Mouse (Mus musculus): ENCODE measurements around the gene Oscp1.

The Oscp1 gene

DNA sequence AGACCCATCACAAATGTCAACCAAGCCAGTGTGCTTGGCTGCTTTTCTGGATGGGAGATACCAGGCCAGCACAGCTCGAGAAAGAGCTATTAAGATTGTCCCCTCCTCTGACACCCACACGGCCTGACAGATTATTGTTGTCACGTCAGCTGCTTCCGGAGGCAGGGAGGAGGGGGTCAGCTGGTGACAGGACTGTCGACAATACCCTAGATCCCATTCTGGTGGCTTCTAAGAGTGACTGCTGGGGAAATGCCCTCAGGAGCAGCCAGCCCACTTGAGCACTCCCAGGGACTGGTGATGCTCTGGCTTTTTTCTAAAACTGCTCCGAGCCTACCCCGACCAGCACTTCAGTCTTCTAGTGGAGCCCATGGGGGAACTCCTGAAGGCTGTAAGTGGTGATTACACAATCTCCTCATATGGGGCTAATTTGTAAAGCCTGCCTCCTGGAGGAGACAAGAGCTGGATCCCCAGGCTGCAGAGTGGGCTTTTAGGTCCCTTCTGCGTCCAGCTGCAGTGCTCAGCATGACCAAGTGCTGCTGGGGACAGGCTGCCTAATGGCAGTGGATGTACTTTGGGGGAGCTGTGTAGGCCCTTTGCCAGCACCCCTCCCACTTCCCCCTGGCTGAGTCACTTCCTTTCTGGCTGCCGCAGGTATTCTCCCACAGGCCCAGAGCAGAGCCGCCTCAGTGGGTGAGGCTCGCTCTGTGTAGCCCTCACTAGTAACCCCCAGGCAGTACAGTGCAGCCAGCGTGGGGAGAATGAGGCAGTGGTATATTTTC is 52.2 kb downstream of the Oscp1 start:
- peak; percentile 64 for DNase-seq (ENCODE audit: low spot score)

DNA sequence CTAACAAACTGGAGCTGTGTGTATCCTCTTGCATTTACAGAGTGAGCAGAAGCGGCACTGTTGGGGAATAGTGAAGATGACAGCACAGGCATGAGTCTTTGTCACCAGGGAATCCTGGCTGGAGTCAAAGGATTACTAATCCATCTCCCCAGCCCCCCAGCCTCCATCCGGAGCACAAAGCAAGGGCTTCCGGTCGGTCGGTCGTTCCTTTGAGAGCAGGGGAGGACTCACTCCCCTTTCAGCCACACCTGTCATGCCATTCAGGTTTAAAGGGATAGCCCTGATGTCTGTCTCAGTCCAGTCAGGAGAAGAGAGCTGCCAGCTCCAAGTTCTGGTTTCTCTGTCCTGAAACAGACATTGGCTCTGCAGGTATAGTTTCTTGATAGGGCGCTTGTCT is 52.8 kb downstream of the Oscp1 start:
- DNase-seq (ENCODE audit: low spot score): no peak

DNA sequence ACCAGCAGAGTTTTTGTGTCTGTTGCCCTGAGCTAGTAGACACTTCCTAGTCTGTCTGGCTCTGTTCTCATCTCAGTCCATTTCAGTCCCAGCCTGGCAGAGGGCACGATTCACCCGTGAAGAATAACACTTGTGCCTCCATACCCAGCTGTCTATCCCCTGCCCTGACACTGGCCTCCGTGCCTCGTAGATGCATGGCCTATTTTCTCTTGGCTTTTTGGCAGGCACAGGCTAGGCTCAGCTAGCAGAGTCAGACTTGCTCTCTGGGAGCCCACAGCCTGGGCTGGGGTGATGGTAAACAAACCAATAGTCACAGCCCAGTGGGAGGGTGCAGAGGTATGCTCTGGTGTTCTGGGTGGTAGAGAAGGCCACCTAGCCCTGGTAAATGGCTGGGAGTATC is 54.9 kb downstream of the Oscp1 start:
- DNase-seq (ENCODE audit: low spot score): no peak

DNA sequence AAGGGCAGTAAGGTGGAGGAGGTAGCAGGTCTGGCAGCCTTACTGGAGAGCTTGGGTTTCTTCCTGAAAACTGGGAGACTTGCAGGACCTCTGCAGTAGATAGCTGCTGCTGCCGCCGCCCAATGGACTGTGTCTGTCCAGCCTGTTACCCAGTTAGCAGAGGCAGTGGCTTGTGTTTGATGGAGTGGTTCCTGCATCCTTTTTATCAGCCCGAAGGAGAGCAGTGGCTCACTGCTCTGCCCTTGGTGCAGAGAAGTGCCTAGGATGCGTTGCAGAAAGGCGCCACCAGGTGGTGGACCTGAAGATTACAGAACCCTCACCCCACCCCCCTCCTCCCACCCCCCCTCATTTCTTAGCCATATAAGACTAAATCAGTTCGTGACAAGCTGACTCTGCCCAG is 55.6 kb downstream of the Oscp1 start:
- peak; percentile 53 for DNase-seq (ENCODE audit: low spot score)

- no peak for DNase-seq (ENCODE audit: low spot score)
These were observed 57.0 kb downstream of the Oscp1 start for GRCm38 (mm10) chr4:126115411-126115810.

DNA sequence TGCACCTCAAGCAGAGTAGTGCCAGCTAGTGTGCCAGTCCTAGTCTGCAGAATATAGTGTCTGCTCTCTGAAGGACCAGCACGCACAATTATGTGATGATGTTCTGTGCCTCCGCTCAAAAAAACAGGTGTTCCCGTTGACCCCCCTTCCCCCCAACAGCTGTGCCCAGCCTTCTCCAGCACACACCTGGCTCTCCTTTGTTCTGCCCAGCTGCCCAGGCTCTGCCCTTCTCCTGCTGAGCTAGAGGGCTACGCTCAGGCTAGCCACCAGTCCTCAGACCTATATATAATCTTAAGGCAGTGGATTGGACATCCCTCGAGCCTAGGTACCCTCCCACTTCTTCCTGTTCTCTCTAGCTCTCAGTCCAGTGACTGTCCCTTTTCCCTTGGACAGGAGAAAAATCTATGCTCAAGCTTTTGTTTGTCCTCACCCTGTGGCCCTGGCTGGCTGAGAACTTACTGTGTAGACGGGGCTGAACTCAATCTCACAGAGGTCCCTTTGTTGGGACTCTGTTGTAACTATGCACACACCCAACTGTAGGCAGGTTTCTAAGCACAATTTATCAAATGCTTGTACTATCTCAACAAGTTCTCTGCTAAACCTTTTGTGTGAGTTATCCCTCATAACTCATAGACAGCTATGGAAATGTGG is 57.6 kb downstream of the Oscp1 start:
- DNase-seq (ENCODE audit: low spot score): no peak

DNA sequence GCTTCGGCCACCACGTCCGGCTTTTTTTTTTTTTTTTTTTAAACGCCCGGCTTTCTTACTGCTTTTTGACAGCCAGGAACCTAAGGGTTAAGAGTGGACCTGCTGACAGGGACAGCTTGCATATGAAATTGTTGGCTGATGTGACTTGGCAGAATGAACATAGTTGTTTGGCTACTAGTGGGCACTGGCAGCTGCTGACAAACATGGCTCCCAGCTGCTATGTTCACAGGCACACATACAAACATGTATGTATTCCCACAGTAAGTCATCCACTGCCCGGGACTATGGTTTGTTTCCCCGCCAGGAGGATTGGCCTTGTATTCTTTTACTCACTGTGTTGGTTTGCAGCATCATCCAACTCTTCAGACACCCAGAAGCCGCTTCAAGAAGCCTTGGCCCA is 58.8 kb downstream of the Oscp1 start:
- DNase-seq (ENCODE audit: low spot score): no peak

- no peak for DNase-seq (ENCODE audit: low spot score)
These were observed 60.3 kb downstream of the Oscp1 start for GRCm38 (mm10) chr4:126118651-126119050.

DNA sequence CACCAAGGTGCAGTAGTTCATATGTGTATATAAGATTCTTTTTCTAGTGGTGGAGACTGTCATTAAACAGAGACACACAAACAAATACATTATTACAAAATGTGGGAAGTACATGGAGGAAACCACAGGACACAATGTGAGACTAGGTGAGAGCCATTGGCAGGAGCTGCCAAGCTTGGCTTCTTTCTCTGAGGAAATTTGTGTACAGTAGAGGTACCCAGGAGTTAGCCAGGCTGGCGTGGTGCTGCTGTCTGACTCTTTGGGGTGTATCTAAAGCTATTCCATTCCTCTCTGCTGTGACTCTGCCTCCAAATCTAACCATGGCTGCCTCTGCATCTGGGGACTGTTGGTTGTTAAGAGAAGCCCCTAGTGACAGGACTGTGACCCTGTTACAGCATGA is 60.7 kb downstream of the Oscp1 start:
- no peak for DNase-seq (ENCODE audit: low spot score)

DNA sequence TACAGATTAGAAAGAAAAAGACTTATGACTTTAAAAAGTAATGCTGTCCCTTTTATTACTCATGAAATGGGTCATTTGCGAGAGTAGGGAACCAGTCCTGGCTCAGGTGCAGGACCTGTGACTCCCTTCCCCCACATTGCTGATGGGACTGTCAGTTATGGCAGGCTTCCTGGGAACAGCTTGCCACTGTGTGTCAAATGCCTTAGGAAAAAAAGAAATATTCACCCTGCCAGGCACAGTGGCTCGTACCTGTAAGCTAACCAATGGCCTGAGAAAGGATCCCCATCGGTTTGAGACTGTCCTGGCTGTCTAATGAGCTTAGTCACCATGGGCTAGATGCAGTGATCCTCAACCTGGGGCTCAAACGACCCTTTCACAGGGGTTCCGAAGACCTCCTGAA is 61.7 kb downstream of the Oscp1 start:
- DNase-seq (ENCODE audit: low spot score): no peak

DNA sequence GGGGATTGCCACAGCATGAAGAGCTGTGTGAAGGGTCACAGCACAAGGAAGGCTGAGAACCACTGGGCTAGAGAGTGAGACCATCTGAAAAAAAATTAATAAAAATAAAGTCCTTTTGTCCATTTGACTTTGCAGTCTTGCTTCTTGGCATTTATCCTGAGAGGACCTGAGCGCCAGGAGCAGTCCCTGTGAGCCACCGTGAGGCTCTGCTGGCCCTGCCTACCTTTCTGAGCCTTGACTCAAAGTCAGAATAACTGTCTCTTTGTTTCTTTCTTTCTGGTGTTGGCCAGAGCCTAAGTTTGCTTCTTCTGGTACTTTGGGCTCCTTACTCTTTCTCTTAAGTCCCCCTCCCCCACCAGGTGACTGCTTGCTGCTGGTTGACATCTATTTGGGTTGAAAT is 62.1 kb downstream of the Oscp1 start:
- no peak for DNase-seq (ENCODE audit: low spot score)

DNA sequence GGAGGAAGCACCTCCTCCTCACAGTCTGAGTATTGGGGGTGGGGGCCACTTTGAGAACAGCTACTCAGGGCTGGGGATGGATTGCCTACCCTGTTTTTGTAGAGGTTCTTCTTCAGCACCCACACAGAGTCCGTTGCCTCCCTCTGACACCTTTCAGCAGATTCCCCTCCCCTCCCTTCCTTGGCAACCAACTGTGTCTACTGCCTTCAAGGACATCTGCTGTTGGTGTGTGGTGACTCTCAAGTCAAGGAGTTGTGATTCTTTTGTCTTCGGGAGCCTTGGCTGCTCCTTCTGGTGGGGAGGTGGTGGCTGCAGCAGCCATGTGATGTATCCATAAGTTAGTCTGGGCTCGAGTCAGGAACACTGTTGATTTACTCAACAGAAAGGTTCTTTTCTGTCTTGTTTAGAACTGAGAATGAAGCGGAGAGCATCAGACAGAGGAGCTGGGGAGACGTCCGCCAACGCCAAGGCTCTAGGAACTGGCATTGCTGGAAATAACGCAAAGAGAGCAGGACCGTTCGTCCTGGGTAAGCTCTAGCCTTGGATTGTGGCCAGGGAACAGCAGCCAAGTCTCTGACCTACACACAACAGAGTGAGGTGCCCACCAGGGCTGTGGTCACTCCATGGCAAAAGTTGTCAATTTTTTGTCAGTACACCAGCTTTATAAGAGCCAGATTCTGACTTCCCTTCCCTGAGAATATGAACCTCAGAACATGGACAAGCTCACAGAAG is 65.1 kb downstream of the Oscp1 start:
- DNase-seq (ENCODE audit: low spot score): peak; percentile 21

- DNase-seq (ENCODE audit: low spot score): no peak
These were observed 72.1 kb downstream of the Oscp1 start for GRCm38 (mm10) chr4:126130502-126130901.

DNA sequence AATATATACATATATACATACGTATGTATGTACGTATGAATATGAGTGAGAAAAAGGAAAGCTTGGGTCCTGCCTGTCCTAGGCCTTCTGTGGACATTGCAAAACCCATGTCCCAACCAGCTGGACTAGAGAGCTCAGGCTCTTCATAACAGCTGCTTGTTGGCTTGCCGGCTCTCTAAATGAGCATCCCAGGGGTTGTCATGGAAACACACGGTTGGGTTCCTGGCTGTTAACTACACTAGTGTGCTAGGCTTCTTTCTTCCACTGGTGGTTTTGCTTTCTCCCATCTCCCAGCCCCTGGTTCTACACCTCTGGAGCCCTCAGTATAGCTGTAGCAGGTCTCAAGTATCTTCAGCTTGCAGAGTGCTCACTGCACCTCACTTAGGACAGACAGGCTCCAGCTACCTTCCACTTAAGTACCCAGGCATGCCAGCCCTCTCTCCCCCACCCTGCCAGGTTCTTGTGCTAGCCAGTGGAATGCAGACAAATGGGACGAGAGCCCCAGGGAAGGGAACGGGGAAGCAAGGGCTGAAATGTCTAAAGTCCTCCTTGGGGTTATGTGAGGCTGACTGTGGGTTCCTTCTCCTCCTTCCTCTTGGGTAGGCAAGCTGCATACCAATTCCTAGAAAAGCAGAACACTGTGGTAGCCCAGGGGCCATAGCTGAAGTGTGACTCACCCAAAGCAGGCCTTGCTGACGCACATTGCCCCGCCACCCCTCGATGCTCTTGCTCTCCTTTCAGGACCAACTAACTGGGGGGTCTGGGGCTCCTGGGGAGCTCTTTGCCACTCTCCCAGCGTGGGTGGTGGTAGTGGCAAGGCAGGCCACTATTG is 73.1 kb downstream of the Oscp1 start:
- no peak for DNase-seq (ENCODE audit: low spot score)

DNA sequence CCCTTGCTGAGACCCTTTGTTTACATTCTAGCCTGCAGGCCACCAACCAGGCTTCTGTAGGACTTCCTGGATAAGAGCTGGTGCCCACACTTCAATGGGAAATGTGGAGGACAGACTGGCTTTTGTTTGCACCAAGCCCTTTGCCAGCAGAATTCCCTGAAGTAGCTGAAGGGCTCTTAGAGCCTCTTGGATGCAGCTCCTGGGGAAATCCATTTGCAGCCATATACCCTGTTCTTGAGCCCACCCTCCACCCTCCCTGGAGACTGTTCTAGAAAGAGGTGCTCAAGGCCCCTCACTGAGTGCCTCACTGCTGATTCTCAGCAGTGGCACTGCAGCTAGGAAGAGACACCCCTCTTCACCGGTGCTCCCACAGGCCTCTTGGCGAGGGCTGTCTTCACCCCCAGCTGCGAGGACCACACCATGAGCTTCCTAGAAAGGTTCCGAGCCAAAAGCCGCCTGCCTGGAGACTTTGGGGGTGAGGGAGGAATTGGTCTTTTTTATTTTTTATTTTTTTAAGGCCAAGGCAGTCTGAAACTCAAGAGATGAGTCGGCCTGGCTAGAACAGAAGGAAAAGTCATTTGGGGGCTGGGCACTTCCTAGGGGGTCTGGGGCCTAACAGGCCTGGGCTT is 74.4 kb downstream of the Oscp1 start:
- no peak for DNase-seq (ENCODE audit: low spot score)

GRCm38 (mm10) chr4:126134236-126134635 is 75.9 kb downstream of the Oscp1 start:
- DNase-seq (ENCODE audit: low spot score): no peak

DNA sequence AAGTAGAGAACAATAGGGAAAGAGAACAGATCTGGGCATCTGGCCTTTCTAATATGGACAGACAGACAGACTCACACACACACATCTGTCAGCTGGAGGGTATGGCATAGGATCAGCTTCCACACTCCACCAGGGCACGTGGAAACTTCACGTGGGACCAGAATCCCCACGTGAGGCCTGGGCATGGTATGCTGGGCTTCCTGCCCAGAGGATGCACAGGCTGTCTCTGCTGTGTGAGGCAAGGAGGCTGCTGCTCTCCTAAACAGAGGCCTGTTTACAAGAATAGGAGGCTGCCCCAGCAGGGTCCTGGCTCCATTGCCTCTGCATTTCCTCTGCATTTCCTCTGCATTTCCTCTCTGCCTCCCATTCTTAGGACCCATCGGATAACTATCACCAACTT is 76.3 kb downstream of the Oscp1 start:
- no peak for DNase-seq (ENCODE audit: low spot score)

- no peak for DNase-seq (ENCODE audit: low spot score)
These were observed 79.4 kb downstream of the Oscp1 start for GRCm38 (mm10) chr4:126137773-126138172.

DNA sequence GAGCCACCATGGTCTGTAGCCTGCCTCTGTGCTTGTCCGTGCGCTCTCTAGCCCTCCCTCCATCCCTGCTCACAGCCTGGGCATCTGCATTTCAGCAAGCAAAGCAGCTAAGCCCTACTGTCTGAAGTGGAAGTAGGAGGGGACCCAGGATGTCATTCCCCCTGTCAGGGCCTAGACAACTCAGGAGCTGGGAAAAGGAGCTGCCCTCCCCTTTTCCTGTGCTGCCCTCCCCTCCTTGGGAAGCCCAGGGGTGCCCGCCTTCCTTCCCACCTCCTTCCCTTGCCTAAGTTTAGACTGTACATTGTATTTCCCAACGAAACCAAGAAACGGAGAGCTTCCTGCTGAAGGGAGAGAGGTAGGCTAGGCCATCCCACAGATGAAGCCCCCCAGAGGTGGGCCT is 82.7 kb downstream of the Oscp1 start:
- no peak for DNase-seq (ENCODE audit: low spot score)

All from ovary, postnatal 36 days (tissue).